Mouse (Mus musculus) limb, embryonic 14.5 days (tissue): ENCODE results near the gene Mylk4. TPM values are rescaled to one million over a fixed set of nuclear protein-coding genes. Genes with fewer than 3 reads are reported as not detected.

Experiments
- ATAC-seq: fragments of 200-750 bp; cut with Nextera tagmentation; 2 replicates; pipeline ENCODE4 v1.8.0; 2017; ENCODE audit warnings: low read depth, moderate number of reproducible peaks, moderate TSS enrichment; ENCODE audit not compliant: low FRiP score
- DNase-seq: peaks from one replicate; pipeline ENCODE4 v3.0.0-alpha.2; 2015; ENCODE audit warnings: low spot score
- H3K27ac ChIP-seq: fragments of 300-500 bp; sonication (generic); replicated peaks from 2 replicates; pipeline ENCODE4 v1.5.1; 2014; ENCODE audit warnings: low read depth, mild to moderate bottlenecking, low read length, moderate library complexity, mixed read lengths
- H3K27me3 ChIP-seq: fragments of 300-500 bp; sonication (generic); 2 replicates; pipeline ENCODE4 v1.6.1; 2014; ENCODE audit warnings: low read length, mixed read lengths; ENCODE audit not compliant: control insufficient read depth, insufficient read depth
- H3K36me3 ChIP-seq: fragments of 300-500 bp; sonication (generic); 2 replicates; pipeline ENCODE4 v1.6.1; 2014; ENCODE audit warnings: mild to moderate bottlenecking, low read length, moderate library complexity, mixed read lengths; ENCODE audit not compliant: control insufficient read depth, insufficient read depth
- H3K4me1 ChIP-seq: fragments of 300-500 bp; sonication (generic); 2 replicates; pipeline ENCODE4 v1.6.1; 2014; ENCODE audit warnings: antibody characterized with exemption, low read length, mixed read lengths; ENCODE audit not compliant: control insufficient read depth, insufficient read depth
- H3K4me2 ChIP-seq: fragments of 300-500 bp; sonication (generic); replicated peaks from 2 replicates; pipeline ENCODE4 v1.6.1; 2014; ENCODE audit warnings: low read depth, mild to moderate bottlenecking, low read length, moderate library complexity; ENCODE audit not compliant: severe bottlenecking
- H3K4me3 ChIP-seq: fragments of 300-500 bp; sonication (generic); replicated peaks from 2 replicates; pipeline ENCODE4 v1.5.1; 2014; ENCODE audit warnings: low read length
- H3K9ac ChIP-seq: fragments of 300-500 bp; sonication (generic); 2 replicates; pipeline ENCODE4 v1.6.1; 2014; ENCODE audit warnings: mild to moderate bottlenecking, low read depth, low read length, moderate library complexity; ENCODE audit not compliant: severe bottlenecking
- H3K9me3 ChIP-seq: fragments of 300-500 bp; sonication (generic); 2 replicates; pipeline ENCODE4 v1.6.1; 2016; ENCODE audit warnings: low read length; ENCODE audit not compliant: control insufficient read depth
- POLR2A ChIP-seq: fragments of 200-500 bp; IDR thresholded peaks from 2 replicates; pipeline ENCODE4 v1.8.0; 2012; ENCODE audit warnings: inconsistent platforms, mild to moderate bottlenecking, moderate library complexity, borderline replicate concordance; ENCODE audit not compliant: insufficient read depth, insufficient read length; ENCODE audit errors: extremely low read depth
- WGBS: fragments of 180-500 bp; shearing (Covaris S2); extraction: QIAGEN DNeasy Blood & Tissue Kit; methylation state at CpG from one replicate; pipeline ENCODE4 v1.1.7; 2014; 5-methylcytosine and 5-hydroxymethylcytosine counted together
- polyA plus RNA-seq, 2 experiments: library from polyadenylated mRNA; depleted of rRNA in 1 of 2; stranded (reverse) in 1 of 2; unstranded in 1 of 2; fragments of >200 nt; fragmentation: Nextera tagmentation in 1 of 2; extraction: Ambion mirVana in 1 of 2; gene quantifications; 2 replicates each; pipeline versions ENCODE4 v1.2.1 to v1.2.3; 2012 to 2014

Gene Mylk4
- polyA plus RNA-seq, 2 experiments: 11.2 to 18.6 TPM

- H3K9me3 ChIP-seq: no peaks in the 10 kb centered on the region
- peaks cover 17% of the 10 kb centered on the region for H3K4me1 ChIP-seq
- peak overlapping the region; percentile 16 for H3K27ac ChIP-seq
- H3K4me3 ChIP-seq: no peak overlapping the region
- H3K4me2 ChIP-seq: no peak overlapping the region
- H3K36me3 ChIP-seq: no peaks in the 10 kb centered on the region
- DNase-seq: no peak
- no peak overlapping the region for H3K9ac ChIP-seq
- TF ChIP-seq POLR2A: no peak
- 37% methylated on average over 1 of the region's 1 CpGs for WGBS
- H3K27me3 ChIP-seq: no peaks in the 10 kb centered on the region
- ATAC-seq: no peak
Measured at GRCm38 (mm10) chr13:32797085-32797484, 13.3 kb upstream of the Mylk4 start.

- ATAC-seq (no peak), DNase-seq (no peak)
- H3K4me1 ChIP-seq: peaks cover 12% of the 10 kb centered on the region
- H3K27me3 ChIP-seq: no peaks in the 10 kb centered on the region
- no peak for TF ChIP-seq POLR2A
- H3K9me3 ChIP-seq: no peaks in the 10 kb centered on the region
- H3K36me3 ChIP-seq: no peaks in the 10 kb centered on the region
- no peak overlapping the region for H3K27ac ChIP-seq
- H3K4me2 ChIP-seq: no peak overlapping the region
- H3K4me3 ChIP-seq: no peak overlapping the region
- H3K9ac ChIP-seq: no peak overlapping the region
- WGBS: 90% methylated on average over 5 of the region's 5 CpGs
Measured at GRCm38 (mm10) chr13:32795166-32795565, 11.4 kb upstream of the Mylk4 start.

- Histone ChIP-seq H3K4me2 (no peak overlapping the region), H3K36me3 (no peaks in the 10 kb centered on the region), H3K27me3 (no peaks in the 10 kb centered on the region), H3K4me3 (no peak overlapping the region), H3K4me1 (peaks cover 12% of the 10 kb centered on the region), H3K9me3 (no peaks in the 10 kb centered on the region), H3K27ac (no peak overlapping the region), H3K9ac (no peak overlapping the region)
- no peak for TF ChIP-seq POLR2A
- ATAC-seq (0 out of 2 replicates have a peak, but pooled peaks have one; percentile 24), DNase-seq (peak; percentile 26)
- WGBS: 42% methylated on average over 2 of the region's 2 CpGs
Measured at GRCm38 (mm10) chr13:32794619-32795018, 10.9 kb upstream of the Mylk4 start.

- Histone ChIP-seq H3K4me2 (no peak overlapping the region), H3K9ac (no peak overlapping the region), H3K36me3 (no peaks in the 10 kb centered on the region), H3K4me3 (no peak overlapping the region), H3K9me3 (no peaks in the 10 kb centered on the region), H3K4me1 (peaks cover 4% of the 10 kb centered on the region; the same call in 1 of the 2 replicates), H3K27ac (no peak overlapping the region), H3K27me3 (no peaks in the 10 kb centered on the region)
- no peak for DNase-seq
- no peak for ATAC-seq
- WGBS: 73% methylated on average over 4 of the region's 4 CpGs
- no peak for TF ChIP-seq POLR2A
Measured at GRCm38 (mm10) chr13:32789781-32790180, 6.0 kb upstream of the Mylk4 start.

GRCm38 (mm10) chr13:32787584-32787983, 3.8 kb upstream of the Mylk4 start:
- Histone ChIP-seq H3K4me3 (no peak overlapping the region), H3K4me2 (no peak overlapping the region), H3K4me1 (no peaks in the 10 kb centered on the region), H3K36me3 (no peaks in the 10 kb centered on the region), H3K27me3 (no peaks in the 10 kb centered on the region), H3K9ac (no peak overlapping the region), H3K9me3 (no peaks in the 10 kb centered on the region), H3K27ac (no peak overlapping the region)
- no peak for TF ChIP-seq POLR2A
- DNase-seq (no peak), ATAC-seq (no peak)
- WGBS: 58% methylated on average over 2 of the region's 2 CpGs

- H3K4me2 ChIP-seq: no peak overlapping the region
- no peaks in the 10 kb centered on the region for H3K9me3 ChIP-seq
- ATAC-seq: no peak
- WGBS: 58% methylated on average over 5 of the region's 5 CpGs
- TF ChIP-seq POLR2A: no peak
- DNase-seq: no peak
- H3K4me3 ChIP-seq: no peak overlapping the region
- H3K9ac ChIP-seq: no peak overlapping the region
- no peak overlapping the region for H3K27ac ChIP-seq
- no peaks in the 10 kb centered on the region for H3K27me3 ChIP-seq
- peaks cover 9% of the 10 kb centered on the region for H3K4me1 ChIP-seq
- no peaks in the 10 kb centered on the region for H3K36me3 ChIP-seq
Measured at GRCm38 (mm10) chr13:32783055-32783454, 699 bp downstream of the Mylk4 start.
